Mouse (Mus musculus): ENCODE data around the gene 4931406P16Rik.
A peak's percentile ranks its signal among the peaks of the same experiment; 100 is the strongest.

Gene 4931406P16Rik

DNA sequence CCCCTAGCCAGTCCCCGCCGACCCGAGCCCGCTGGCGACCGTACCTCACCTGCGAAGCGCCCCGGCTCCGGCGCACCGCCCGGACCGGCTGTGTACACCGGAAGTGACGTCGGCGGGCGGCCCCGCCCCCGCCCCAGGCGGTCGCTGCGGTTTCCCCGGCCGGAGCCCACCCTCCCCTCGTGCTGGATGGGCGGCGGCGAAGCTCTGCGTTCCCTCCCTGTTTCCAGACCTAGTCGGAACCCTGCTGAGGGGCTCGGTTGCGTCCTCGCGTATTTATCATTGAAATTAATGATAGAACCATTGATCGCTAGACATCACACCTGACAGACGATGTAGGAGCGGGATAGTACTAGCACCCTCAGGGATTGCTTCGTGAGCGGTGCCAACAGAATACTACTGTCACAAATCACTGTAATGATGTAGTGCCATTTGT lies at the start of gene 4931406P16Rik:
Gene 4931406P16Rik, minus strand, starts transcription at position 109 of the 433 bp plus-strand sequence.
- DNase-seq (ENCODE audit: low read depth): peak; percentile 88

DNA sequence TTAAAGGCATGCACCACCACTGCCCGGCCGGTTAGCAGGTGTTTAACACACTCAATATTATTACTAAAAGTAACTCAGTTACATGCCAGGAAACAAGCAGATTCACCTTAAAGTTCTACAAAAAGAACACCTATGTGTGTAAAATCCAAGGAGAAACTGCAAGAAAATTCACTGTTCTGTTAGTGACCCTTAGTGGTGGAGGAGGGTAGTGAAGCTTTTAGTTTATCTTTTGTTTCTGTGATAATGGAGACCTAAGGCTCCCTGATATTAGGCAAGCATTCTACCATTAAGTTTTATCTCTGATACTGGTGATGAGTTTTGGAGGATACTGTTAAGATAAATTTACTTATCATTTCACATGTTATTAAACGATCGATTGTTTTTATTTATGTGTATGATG lies 42.3 kb upstream of the 4931406P16Rik start:
- peak; percentile 45 for DNase-seq (ENCODE audit: low read depth)

DNA sequence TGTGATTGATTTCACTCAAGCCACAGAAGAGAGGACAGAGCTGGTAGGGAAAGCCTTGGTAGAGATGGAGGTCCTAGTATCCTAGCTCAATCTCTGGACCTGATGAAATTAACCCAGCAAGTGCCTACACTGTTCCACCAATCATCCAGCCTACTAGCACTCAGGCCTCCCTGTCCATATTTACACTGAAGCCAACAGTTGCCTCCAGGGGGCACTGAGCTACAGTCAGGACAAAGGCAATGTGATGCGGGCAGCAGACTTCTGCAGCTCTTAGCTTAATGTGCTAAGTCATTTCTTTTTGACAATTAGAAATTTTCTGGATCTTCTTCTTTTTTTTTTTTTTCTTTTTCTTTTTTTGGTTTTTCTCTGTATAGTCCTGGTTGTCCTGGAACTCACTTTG lies 38.6 kb upstream of the 4931406P16Rik start:
- peak; percentile 39 for DNase-seq (ENCODE audit: low read depth)

DNA sequence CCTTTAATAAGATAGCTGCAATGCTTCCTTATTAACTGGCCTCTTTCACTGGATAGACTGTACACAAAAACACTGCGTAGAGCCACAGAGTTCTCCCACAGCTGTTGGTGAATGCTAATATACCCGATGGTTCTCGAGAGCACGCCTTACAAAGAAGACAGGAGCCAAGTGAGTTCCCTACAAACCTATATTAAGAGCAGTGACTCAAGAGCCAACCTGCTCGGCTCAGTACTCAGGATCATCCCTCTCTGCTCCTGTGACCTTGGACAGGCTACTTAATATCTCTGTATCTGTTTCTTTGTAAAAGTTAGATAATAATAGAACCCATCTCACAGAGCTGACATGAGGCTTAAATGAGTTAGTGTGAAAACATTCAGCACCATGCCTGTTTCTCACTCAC lies 36.8 kb upstream of the 4931406P16Rik start:
- DNase-seq (ENCODE audit: low read depth): no peak

DNA sequence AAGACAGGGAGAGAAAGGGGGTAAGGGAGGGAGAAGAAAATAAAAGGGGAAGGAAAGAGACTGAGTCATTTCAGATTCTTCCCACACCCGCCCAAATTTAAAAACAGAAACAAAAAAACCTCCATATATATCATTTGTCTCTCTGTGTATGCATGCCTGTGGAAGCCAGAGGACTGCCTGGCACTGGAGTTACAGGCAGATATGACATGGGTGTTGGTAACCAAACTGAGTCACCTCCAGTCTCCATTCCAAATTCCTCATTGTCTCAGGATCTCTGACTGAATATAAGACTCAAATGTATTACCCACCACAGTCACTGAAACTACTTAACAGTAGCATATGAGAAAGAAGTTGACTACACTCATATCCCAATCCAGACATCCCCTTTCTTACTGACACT lies 34.7 kb upstream of the 4931406P16Rik start:
- DNase-seq (ENCODE audit: low read depth): no peak

DNA sequence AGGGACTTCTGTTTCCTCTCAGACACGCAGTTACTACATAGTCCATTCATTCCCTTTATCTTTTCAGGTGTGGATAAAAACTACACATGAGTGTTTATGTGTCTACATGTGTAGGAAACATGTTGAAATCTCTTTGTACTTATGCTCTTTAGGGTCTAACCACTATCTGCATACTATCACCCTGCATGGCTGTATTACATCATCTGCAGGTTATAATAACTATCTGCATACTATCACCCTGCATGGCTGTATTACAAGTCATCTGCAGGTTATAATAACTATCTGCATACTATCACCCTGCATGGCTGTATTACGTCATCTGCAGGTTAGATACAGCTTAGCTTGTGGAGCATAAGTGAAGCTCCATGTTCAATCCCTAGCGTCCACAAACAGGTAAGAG lies 33.7 kb upstream of the 4931406P16Rik start:
- no peak for DNase-seq (ENCODE audit: low read depth)

DNA sequence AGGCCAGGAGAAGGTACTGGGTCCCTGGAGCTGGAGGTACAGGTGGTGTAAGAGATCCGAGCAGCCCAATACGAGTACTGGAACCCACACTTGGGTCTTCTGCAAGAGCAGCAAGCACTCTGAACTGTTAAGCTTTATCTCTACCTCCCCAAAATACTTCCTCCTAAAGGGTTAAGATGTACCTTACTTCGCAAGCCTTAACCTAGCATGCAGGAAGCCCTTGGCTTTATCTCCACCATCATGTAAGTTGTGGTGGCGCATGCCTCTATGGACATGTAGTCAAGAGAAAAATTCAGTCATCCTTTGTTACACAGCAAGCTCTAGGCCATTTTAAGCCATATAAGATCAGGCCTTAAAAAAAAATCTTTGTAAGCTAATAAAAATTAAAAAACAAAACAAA lies 33.2 kb upstream of the 4931406P16Rik start:
- DNase-seq (ENCODE audit: low read depth): no peak

DNA sequence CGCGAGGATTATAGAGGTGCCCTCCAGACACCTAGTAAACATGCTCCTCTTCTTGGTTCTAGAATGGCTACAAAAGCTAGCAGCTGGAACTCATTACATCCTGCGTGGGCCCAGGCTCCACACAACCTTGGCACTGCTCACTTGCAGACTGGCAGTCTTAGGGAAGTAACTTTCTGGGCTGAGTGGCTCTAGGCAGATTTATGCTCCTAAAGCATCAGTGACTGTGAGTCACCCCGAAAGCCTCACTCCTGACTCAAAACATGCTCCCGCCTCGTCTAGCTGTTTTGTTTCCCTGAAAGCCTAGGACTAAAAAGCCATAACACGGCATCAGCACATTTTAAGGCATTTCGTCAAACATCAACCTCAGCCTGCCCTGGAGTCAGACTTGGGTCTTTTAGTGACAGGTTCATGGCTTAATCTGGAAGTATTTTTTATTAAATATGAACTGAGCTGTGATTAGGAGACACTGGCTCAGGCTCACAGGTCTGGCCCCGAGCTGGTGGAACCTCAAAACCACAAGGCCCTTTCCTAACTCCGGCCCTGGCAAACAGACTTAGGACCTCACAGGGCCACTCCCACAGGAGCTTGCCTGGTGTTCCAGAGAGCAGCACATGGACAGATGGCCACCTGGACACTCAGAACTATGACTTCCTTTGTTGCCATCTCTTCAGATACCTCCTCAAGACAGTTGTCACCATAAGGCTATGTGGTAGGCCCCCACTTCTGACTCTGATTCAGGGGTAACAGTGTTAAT lies 28.9 kb upstream of the 4931406P16Rik start:
- DNase-seq (ENCODE audit: low read depth): no peak

DNA sequence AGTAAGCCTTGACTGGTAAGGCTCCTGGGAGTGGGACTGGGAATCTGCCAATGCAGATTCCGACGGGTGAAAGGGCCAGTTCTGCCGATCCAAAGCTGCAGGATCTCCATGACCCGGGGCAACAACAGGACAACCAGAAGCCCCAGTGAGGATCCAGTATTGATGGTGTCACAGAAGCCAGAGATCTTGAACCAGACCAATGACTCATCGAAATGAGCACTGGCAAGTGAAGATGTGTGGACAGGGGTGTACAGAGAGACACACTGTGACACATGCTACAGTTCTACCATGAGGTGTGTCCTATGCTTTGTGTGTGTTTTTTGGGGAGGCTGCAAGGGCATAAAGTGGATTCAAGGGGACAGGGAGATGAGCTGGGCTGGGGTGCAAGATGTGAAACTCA lies 27.5 kb upstream of the 4931406P16Rik start:
- DNase-seq (ENCODE audit: low read depth): no peak

DNA sequence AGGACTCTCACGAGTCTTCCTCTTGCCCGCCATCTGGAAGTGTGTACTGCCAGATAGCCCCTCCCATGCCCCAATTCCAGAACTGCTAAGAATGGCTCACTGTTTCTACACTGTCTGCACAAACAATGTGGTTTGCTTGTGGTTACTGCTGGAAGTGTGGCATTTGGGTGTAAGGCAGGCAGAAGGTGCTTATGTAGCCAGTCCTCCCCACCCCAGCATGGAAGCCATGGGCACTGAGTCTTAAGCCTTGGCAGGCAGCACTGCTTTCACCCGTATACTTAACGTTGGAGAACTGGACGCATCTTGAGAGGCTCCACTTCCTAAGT lies 25.8 kb upstream of the 4931406P16Rik start:
- no peak for DNase-seq (ENCODE audit: low read depth)

DNA sequence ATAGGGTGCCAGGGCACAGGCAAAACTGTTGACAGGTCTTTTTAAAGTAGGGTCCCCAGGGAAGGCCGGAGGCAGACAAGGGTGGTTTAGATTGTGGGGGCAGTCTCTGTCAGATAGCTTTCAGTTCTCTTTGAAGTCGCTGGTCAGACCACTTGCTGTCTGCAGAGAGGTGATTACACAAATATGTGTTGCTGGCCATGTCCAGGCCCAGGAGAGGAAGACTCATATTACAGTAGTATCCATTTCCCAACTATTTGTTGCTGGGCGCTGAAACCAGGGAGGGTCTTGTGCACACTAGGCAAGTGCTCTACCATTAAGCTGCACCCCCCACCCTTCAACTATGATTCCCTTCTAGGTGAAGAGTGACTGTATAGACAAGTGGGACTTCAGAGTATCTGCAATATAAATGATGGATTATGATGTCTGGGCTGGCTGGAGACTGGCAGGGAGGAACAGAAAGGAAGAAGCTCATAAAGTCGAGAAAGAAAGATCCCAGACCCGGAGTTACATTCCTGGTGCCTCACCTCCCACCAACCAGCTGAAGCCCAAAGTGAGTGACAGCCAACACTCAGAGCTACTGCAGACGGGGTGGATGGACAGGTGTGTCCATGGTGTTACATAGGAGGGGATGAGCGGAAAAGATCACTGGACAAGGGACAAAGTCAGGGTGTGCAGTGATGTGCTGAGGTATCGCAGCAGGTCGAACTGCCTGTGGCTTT lies 25.3 kb upstream of the 4931406P16Rik start:
- DNase-seq (ENCODE audit: low read depth): no peak

DNA sequence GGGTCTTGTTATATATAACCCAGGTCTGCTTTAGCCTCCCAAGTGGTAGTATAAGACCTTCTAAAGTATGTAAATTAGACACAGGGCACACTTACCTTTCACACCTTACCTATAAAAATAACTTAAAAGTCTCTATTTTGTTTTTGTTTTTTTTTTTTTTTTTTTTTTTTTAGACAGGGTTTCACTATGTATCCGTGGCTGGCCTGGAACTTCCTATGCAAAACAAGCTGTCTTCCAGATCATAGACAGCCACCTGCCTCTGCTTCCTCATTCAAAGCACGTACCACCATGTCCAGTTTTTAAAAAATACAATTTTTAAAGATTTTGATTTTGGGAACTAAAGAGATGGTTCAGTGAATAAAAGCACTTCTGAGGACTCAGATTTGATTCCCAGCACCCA lies 23.9 kb upstream of the 4931406P16Rik start:
- DNase-seq (ENCODE audit: low read depth): no peak

DNA sequence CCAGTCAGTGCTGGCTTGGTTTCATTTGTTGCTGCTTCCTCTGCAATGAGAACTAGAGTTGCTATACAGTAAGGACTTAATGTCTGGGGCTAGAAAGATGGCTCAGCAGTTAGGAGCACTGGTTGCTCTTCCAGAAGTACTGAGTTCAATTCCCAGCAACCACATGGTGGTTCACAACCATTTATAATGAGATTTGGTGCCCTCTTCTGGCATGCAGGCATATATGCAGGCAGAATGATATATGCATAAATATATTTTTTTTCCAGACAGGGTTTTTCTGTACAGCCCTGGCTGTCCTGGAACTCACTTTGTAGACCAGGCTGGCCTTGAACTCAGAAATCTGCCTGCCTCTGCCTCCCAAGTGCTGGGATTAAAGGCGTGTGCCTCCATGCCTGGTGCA lies 23.2 kb upstream of the 4931406P16Rik start:
- DNase-seq (ENCODE audit: low read depth): peak; percentile 32

DNA sequence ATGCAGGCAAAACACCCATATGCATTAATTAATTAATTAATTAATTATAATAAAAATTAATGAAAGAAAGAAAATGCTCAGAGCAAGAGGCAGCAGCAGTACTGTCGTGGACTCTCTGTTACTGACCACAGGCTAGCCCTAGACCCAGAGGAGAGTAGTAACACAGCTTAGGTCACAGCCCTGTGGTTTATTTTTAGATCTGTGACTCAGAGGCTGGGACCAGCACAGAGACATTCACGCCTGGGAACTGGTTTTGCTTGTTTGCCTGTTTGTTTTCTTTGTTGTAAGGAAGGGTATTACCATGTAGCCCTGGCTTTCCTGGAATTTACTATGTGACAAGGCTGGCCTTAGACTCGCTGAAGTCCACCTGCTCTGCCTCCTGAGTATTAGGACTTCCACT lies 14.1 kb upstream of the 4931406P16Rik start:
- no peak for DNase-seq (ENCODE audit: low read depth)

DNA sequence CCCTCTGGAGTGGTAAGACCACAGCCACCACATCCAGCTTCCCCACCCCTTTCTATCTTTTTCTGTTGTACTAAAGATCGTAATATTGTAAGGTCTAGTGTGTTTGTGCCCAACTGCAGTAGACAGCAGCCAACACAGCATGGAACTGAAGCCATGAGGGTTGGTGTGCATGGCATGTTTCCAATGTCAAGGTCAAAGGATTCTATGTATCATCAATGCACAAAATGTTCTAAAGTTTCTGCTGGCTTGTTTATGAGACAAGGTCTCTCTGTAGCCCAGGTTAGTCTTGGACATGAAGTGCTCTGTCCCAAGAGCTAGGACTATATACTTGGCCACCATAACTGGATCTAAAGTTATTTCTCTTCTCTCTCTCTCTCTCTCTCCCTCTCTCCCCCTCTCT lies 11.5 kb upstream of the 4931406P16Rik start:
- no peak for DNase-seq (ENCODE audit: low read depth)

DNA sequence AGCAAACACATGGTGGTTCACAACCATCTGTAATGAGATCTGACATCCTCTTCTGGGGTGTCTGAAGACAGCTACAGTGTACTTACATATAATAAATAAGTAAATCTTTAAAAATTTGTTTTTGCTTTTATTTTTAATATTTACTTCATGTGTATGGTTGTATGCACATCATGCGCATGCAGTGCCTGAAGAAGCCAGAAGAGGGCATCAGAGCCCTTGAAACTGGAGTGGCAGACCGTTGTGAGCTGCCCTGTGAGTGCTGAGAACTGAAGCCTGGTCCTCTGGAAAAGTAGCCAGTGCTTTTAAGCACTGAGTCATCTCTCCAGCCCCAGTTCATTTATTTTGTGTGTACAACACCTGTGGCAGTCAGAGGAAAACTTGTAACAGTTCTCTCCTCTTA lies 10.7 kb upstream of the 4931406P16Rik start:
- no peak for DNase-seq (ENCODE audit: low read depth)

DNA sequence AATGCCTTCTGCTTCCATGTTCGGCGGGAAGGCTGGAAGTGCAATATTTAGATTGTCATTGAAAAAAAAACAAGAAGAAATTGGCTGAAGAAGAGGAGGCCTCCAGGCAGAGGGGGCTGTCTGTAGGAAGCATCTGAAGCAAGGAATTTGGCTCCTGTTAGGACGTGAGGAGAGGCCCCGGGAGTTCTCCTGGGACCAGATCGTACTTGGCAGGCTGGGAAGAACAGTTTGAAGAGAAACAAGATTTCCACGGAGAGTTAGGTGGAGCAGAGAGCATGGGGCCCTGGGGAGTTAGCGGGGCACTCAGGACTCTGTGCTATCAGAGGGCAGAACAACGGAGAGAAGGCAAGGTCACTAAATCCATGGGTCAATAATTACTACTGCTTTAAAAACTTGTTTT lies 10.0 kb upstream of the 4931406P16Rik start:
- DNase-seq (ENCODE audit: low read depth): no peak

DNA sequence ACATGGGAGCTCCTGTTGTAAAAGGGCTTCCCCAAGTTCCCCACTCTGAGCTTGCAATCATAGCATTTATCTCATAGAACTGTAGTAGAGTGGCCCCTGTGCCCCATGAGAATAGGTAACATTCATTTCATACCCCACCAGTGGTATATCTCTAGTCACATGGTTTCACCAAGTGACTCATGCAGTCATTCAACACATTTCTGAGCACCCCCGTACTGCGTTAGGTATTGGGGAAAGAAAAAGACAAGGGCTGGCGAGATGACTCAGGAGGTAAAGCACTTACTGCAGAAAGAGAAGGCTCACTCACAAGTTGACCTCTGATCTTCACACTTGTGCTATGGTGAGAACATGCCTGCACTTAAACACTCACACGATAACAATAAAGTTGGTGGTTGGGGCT lies 8.6 kb upstream of the 4931406P16Rik start:
- peak; percentile 38 for DNase-seq (ENCODE audit: low read depth)

DNA sequence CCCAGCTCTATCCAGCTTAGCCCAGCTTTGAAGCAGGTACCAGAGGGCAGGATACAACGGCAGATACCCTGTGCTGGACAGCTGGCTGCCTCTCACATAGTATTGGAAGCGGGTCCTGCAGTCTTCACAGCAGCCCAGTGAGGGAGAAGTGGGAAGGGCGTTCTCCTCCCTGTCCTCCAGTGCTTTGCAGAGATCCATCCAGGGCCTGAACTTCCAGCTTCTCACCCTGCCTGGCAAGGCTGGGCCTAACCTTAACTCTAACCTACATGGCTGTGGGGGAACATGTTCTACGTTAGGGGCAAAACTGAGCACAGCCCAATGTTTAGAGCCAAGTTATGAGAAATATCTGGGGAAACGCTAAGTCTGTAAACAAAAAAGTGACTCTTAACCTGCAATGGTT lies 7.8 kb upstream of the 4931406P16Rik start:
- no peak for DNase-seq (ENCODE audit: low read depth)

DNA sequence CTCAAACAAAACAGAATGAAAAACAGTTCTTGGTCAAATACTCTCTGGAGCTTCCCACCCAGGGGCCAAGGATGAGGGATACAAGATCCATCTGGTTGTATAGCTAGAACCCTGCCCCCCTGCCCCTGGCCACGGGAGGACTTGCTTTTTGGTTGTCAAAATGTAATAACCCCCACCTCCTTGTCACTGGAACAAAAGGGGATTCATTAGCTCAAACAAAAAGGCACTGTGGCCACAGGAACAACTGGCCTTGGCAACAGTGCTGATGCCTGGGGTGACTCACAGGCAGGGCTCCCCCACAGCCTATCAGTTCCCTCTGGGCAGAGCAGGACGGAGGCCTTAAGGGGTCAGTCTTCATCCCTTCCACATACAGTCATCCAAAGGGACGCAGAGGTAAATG lies 6.6 kb upstream of the 4931406P16Rik start:
- no peak for DNase-seq (ENCODE audit: low read depth)

DNA sequence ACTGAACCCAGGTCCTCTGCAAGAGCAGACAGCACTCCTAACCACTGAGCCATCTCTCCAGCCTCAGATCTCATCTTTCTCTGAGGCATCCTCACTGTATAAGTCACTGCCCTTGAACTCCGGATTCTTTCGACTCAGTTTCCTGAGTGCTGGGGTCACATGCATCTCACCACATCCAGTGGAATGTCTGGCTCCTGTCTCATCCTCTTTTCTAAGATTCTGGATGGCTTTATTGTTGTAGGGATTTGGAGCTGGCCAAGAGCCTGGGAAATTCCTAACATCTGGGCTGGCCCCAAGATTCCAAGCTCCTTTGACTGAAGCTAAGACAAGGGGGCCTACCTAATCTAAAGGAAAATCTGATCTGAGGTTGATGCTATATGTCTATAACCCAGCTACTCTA lies 5.8 kb upstream of the 4931406P16Rik start:
- no peak for DNase-seq (ENCODE audit: low read depth)

DNA sequence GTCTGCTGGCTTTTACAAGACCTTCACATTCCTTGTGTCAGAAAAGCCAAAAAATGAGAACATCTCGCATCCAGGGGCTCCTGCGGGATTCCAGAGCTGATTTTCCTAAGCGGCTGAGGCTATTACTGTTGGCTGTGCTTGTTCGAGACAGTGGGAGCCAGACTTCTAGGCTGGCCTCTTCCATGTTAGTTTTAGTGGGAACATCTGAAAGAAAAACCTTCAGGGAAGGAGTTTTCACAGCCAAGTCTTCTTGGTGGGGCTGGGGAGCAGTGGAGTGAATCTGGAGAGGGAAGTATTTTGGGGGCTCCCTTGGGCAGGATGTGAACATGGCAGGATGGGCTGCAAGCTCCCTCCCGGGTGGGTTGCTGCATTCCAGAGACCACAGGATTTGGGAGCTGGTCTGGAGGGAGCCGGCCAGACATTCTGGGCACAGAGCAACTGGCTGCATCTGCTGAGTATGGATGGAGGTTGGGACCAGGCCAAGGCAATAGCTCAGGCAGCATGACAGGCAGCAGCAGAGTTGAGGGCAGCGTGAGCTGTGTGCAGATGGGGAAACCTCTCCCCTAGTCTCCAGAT lies 4.6 kb upstream of the 4931406P16Rik start:
- no peak for DNase-seq (ENCODE audit: low read depth)

DNA sequence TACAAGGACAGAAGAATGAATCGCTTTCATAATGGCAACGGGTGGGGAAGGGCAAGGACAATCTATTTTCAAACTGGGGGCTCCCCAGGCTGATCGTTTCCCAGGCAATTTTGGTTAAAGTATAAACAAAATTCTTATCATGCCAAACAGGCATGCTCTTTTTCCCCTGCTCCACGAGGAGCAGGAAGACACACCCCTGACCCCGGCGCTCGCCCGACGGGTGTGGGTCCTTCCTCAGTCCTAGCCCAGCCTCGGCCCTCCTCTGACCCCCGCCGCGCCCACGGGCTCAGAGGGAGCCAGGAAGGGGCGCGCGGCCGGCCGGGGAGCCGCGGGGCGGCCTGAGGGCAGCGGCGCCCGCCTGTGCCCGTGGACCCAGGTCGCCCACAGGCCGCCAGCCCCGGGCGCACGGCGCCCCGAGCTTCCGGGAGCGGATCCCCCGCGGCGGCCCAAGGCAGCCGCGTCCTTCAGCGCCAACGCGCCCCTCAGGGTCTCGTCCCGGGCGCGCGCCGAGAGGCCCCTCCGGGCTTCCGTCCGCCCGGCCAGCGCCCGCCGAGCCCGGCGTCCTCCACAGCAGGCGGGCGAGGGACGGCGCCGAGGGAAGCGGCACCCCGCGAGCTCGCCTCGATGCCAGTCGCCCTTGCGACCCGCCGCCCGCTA lies 437 bp downstream of the 4931406P16Rik start:
- no peak for DNase-seq (ENCODE audit: low read depth)
